Mouse (Mus musculus): Measurements from ENCODE around the gene Lyzl4. TPM values are rescaled to one million over a fixed set of nuclear protein-coding genes. Genes with fewer than 3 reads are reported as not detected.
A peak's percentile ranks its signal among the peaks of the same experiment; 100 is the strongest.

The Lyzl4 gene
- polyA plus RNA-seq, 1 experiment = 0.32 TPM

DNA sequence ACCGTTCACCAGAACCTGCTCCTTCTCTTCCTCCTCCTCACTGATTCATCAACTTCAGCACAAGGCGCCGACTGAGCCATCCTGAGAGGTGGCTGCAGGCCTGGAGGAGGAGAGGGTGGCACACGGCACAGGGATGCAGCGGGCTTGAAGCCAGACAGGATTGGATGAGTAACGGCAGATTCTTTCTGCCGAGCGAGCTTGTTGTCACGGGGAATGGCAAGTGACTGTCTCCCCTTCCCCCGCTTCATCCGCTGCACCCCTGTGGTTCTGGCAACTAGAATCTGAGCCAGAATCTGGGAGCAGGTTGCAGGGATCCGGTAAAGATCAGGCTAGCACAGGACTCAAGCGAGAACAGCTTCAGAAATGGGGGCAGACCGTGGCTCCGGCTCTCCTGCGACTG lies 2.1 kb downstream of the Lyzl4 start:
- TF ChIP-seq POLR2A (IDR thresholded peaks at IDR 0.05; ENCODE audit: low read depth, low read length) = no peak
- no peak for TF ChIP-seq CTCF (IDR thresholded peaks at IDR 0.05; ENCODE audit: extremely low read depth, insufficient read length, insufficient replicate concordance, low read depth, low read length)
- H3K4me3 ChIP-seq (ENCODE audit: low read depth, low read length) = no peak overlapping the region
- 85% methylated on average over 16 of the region's 16 CpGs for WGBS
- H3K27me3 ChIP-seq (ENCODE audit: control insufficient read depth, insufficient read depth, low read length) = no peaks in the 10 kb centered on the region
- H3K36me3 ChIP-seq (ENCODE audit: control insufficient read depth, insufficient read depth, low read length) = no peaks in the 10 kb centered on the region
- peaks cover 10% of the 10 kb centered on the region for H3K4me1 ChIP-seq (ENCODE audit: control insufficient read depth, insufficient read depth, insufficient read length, low read length)
- no peak overlapping the region for H3K27ac ChIP-seq (ENCODE audit: insufficient read depth, low read depth, low read length)

DNA sequence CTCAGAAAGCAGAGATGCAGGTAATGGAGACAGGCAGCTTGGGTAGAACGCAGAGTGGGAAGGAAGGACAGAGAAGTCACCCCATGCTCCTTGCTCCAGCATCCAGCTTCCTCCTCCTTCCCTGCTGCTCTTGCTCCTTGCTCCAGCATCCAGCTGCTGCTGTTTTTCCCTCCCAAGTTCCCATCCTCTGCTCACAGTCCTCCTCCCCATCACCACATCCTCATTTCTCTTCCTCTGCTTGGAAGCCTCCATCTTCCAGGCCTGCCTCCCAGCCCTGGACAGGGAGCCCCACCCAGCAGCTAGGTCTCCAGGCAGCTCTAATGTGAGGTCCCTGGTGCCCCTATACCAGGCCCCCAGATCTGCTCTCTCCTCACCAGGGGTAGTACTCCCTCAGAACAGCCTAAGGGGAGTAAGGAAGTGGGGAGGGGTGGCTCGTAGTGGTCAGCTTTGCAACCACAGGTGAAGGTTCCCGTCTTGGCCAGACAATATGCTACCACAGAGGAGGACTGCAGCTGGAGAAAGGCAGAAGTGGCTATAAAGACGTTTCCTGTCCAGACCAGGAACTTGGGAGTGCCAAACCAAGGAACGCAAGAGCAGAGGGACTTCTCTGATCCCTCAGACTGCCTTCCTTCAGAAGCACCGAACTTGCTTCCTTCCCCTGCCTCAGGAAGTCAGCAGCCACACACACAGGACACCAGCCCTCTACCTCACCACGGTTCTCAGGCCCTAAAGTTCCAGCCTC lies 5.9 kb downstream of the Lyzl4 start:
- no peaks in the 10 kb centered on the region for H3K27me3 ChIP-seq (ENCODE audit: control insufficient read depth, insufficient read depth, low read length)
- no peak for TF ChIP-seq POLR2A (IDR thresholded peaks at IDR 0.05; ENCODE audit: low read depth, low read length)
- TF ChIP-seq CTCF (IDR thresholded peaks at IDR 0.05; ENCODE audit: extremely low read depth, insufficient read length, insufficient replicate concordance, low read depth, low read length) = no peak
- no peak overlapping the region for H3K27ac ChIP-seq (ENCODE audit: insufficient read depth, low read depth, low read length)
- WGBS = 64% methylated on average over 7 of the region's 7 CpGs
- H3K4me1 ChIP-seq (ENCODE audit: control insufficient read depth, insufficient read depth, insufficient read length, low read length) = peaks cover 41% of the 10 kb centered on the region
- H3K4me3 ChIP-seq (ENCODE audit: low read depth, low read length) = no peak overlapping the region
- no peaks in the 10 kb centered on the region for H3K36me3 ChIP-seq (ENCODE audit: control insufficient read depth, insufficient read depth, low read length)

DNA sequence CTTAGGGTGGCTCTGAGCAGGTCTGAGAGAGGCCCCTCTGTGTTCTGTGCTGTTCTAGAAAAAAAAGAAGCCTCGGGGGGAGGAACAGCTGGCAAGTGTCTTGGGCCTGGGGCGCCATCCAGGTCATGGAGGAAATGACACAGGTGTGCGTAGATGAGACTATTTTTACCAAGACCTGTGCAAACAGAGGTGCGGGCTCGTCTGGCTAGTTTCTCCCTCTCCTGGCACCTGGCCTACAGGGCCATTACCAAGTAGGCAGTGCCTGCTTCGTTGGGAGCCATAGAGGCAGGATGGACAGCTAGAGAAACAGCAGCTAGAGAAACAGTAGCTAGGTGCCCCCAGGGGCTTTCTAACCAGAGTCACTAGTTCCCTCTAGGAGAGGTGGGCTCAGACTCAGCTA lies 8.6 kb downstream of the Lyzl4 start:
- Histone ChIP-seq H3K4me3 (ENCODE audit: low read depth, low read length) (no peak overlapping the region), H3K4me1 (ENCODE audit: control insufficient read depth, insufficient read depth, insufficient read length, low read length) (peaks cover 47% of the 10 kb centered on the region), H3K36me3 (ENCODE audit: control insufficient read depth, insufficient read depth, low read length) (no peaks in the 10 kb centered on the region), H3K27me3 (ENCODE audit: control insufficient read depth, insufficient read depth, low read length) (no peaks in the 10 kb centered on the region), H3K27ac (ENCODE audit: insufficient read depth, low read depth, low read length) (peak overlapping the region; percentile 58)
- 22% methylated on average over 6 of the region's 6 CpGs for WGBS
- TF ChIP-seq CTCF (IDR thresholded peaks at IDR 0.05; ENCODE audit: extremely low read depth, insufficient read length, insufficient replicate concordance, low read depth, low read length) (no peak), POLR2A (IDR thresholded peaks at IDR 0.05; ENCODE audit: low read depth, low read length) (no peak)

DNA sequence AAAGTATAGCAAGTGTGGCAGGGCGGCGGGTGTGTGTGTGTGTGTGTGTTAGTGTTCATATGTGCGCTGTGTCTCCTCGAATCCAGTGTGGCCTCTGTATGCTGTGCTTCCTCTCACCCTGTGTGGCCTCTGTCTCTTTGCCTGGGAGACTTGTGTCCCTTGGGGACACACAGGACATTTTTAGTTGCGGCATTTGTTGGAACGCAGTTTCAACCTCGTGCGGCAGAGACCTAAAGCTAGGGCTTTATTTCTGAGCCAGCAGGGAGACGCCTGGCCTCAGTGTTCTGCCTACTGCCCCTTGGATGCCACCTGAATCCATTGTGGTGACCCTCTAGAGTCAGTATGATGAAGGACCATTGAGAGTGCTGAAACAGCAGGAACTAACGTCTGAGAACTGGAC lies 9.0 kb downstream of the Lyzl4 start:
- Histone ChIP-seq H3K4me3 (ENCODE audit: low read depth, low read length) (no peak overlapping the region), H3K4me1 (ENCODE audit: control insufficient read depth, insufficient read depth, insufficient read length, low read length) (peaks cover 47% of the 10 kb centered on the region), H3K27me3 (ENCODE audit: control insufficient read depth, insufficient read depth, low read length) (no peaks in the 10 kb centered on the region), H3K27ac (ENCODE audit: insufficient read depth, low read depth, low read length) (peak overlapping the region; percentile 58; the same call in 1 of the 2 replicates), H3K36me3 (ENCODE audit: control insufficient read depth, insufficient read depth, low read length) (no peaks in the 10 kb centered on the region)
- TF ChIP-seq CTCF (IDR thresholded peaks at IDR 0.05; ENCODE audit: extremely low read depth, insufficient read length, insufficient replicate concordance, low read depth, low read length) = no peak
- WGBS = 85% methylated on average over 10 of the region's 10 CpGs

DNA sequence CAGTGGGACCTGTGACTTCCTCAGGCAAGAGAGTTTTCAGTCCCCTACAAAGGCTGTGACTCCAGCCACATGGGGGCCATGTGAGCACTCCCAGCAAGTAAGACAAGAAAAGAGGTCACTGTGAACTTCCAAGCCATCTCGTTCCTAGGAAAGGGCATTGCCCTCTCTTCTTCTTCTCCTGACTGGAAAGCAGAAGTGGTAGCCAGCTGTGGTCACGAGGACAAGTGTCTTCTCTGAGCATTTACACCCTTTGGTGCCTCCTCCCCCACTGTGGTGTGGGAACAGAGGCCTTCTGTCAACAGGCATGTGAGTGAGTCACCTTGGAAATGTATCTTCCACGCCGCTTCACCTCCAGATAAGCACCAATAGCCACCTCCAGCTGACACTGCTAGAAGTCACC lies 9.9 kb downstream of the Lyzl4 start:
- WGBS = 28% methylated on average over 4 of the region's 4 CpGs
- Histone ChIP-seq H3K4me1 (ENCODE audit: control insufficient read depth, insufficient read depth, insufficient read length, low read length) (peaks cover 47% of the 10 kb centered on the region), H3K27ac (ENCODE audit: insufficient read depth, low read depth, low read length) (peak overlapping the region; percentile 4; the same call in 1 of the 2 replicates), H3K36me3 (ENCODE audit: control insufficient read depth, insufficient read depth, low read length) (no peaks in the 10 kb centered on the region), H3K27me3 (ENCODE audit: control insufficient read depth, insufficient read depth, low read length) (no peaks in the 10 kb centered on the region), H3K4me3 (ENCODE audit: low read depth, low read length) (no peak overlapping the region)
- TF ChIP-seq POLR2A (IDR thresholded peaks at IDR 0.05; ENCODE audit: low read depth, low read length) (no peak), CTCF (IDR thresholded peaks at IDR 0.05; ENCODE audit: extremely low read depth, insufficient read length, insufficient replicate concordance, low read depth, low read length) (no peak)

DNA sequence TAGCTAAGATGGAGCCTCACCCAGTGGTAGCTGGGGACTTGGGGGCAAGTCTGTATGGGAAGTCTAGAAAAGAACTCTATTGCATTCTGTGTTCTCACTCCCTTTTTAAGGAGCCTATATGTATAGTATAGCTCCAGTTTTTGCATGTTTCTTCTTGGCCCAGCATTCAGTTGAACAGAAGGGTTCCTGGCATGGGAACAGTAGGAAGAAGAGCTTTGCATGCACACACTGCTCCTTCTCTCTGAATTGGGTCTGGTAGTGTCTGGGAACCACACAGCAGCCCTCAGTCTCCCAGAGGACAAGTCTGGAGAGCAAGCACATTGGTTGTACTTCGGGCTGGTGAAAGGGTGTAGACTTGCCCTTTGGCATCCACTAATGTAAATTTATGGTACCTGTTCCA lies 11.3 kb downstream of the Lyzl4 start:
- WGBS = 21% methylated on average over 1 of the region's 1 CpGs
- no peaks in the 10 kb centered on the region for H3K27me3 ChIP-seq (ENCODE audit: control insufficient read depth, insufficient read depth, low read length)
- H3K36me3 ChIP-seq (ENCODE audit: control insufficient read depth, insufficient read depth, low read length) = no peaks in the 10 kb centered on the region
- H3K27ac ChIP-seq (ENCODE audit: insufficient read depth, low read depth, low read length) = peak overlapping the region; percentile 17; the same call in 1 of the 2 replicates
- H3K4me3 ChIP-seq (ENCODE audit: low read depth, low read length) = no peak overlapping the region
- no peak for TF ChIP-seq CTCF (IDR thresholded peaks at IDR 0.05; ENCODE audit: extremely low read depth, insufficient read length, insufficient replicate concordance, low read depth, low read length)
- no peak for TF ChIP-seq POLR2A (IDR thresholded peaks at IDR 0.05; ENCODE audit: low read depth, low read length)
- peaks cover 45% of the 10 kb centered on the region for H3K4me1 ChIP-seq (ENCODE audit: control insufficient read depth, insufficient read depth, insufficient read length, low read length)

DNA sequence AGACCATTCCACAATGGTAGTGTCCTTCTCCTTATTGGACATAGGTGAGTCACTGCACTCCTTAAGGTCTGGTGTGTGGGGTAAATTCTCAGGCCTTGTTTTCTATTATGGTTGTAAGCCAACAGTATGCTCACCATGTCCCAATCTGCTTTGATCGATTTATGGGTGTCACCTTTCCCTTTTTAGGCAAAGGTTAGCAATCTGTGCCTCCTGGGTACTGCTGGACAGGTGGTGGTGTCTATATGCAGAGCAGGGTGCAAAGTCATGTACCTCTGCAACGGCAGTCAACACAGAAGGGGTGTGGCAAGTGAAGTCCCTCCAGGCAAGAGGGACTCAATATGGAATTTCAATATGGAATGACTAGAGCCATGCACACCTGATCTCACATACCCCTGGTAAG lies 17.0 kb downstream of the Lyzl4 start:
- no peak for TF ChIP-seq CTCF (IDR thresholded peaks at IDR 0.05; ENCODE audit: extremely low read depth, insufficient read length, insufficient replicate concordance, low read depth, low read length)
- TF ChIP-seq POLR2A (IDR thresholded peaks at IDR 0.05; ENCODE audit: low read depth, low read length) = no peak
- Histone ChIP-seq H3K4me3 (ENCODE audit: low read depth, low read length) (no peak overlapping the region), H3K4me1 (ENCODE audit: control insufficient read depth, insufficient read depth, insufficient read length, low read length) (peaks cover 5% of the 10 kb centered on the region), H3K27ac (ENCODE audit: insufficient read depth, low read depth, low read length) (no peak overlapping the region), H3K36me3 (ENCODE audit: control insufficient read depth, insufficient read depth, low read length) (no peaks in the 10 kb centered on the region), H3K27me3 (ENCODE audit: control insufficient read depth, insufficient read depth, low read length) (no peaks in the 10 kb centered on the region)
- 48% methylated on average over 2 of the region's 2 CpGs for WGBS
